Mouse (Mus musculus): ENCODE results near the gene Nsdhl. TPM values are rescaled to one million over a fixed set of nuclear protein-coding genes. Genes with fewer than 3 reads are reported as not detected.

Gene Nsdhl
- polyA plus RNA-seq, 1 experiment = 74.4 TPM

GRCm38 (mm10) chrX:72962743-72963142 is 44.4 kb downstream of the Nsdhl start:
- TF ChIP-seq POLR2A (IDR thresholded peaks at IDR 0.05; ENCODE audit: insufficient read length, low read depth) (no peak), SRF (IDR thresholded peaks at IDR 0.05; ENCODE audit: control insufficient read depth, insufficient read length, low read depth) (no peak)
- H3K4me3 ChIP-seq = no peak overlapping the region
- H3K27me3 ChIP-seq (ENCODE audit: control insufficient read depth, insufficient read depth, insufficient read length) = no peaks in the 10 kb centered on the region
- H3K36me3 ChIP-seq (ENCODE audit: control insufficient read depth, insufficient read depth) = no peaks in the 10 kb centered on the region
- no peak overlapping the region for H3ac ChIP-seq (ENCODE audit: control insufficient read depth, insufficient read length)
- H3K4me2 ChIP-seq (ENCODE audit: low read depth) = no peak overlapping the region
- H3K79me2 ChIP-seq (ENCODE audit: control insufficient read depth, insufficient read depth) = no peaks in the 10 kb centered on the region

GRCm38 (mm10) chrX:72982831-72983230 is 64.5 kb downstream of the Nsdhl start:
- H3K36me3 ChIP-seq (ENCODE audit: control insufficient read depth, insufficient read depth) = no peaks in the 10 kb centered on the region
- no peaks in the 10 kb centered on the region for H3K79me2 ChIP-seq (ENCODE audit: control insufficient read depth, insufficient read depth)
- H3K4me2 ChIP-seq (ENCODE audit: low read depth) = no peak overlapping the region
- no peak overlapping the region for H3K4me3 ChIP-seq
- H3K27me3 ChIP-seq (ENCODE audit: control insufficient read depth, insufficient read depth, insufficient read length) = peaks cover 15% of the 10 kb centered on the region
- TF ChIP-seq MYOG (IDR thresholded peaks at IDR 0.05; ENCODE audit: control insufficient read depth in 1 of 3, insufficient read depth in 1 of 3, insufficient read length in 2 of 3, low read depth in 2 of 3) (no peak), MYOD1 (IDR thresholded peaks at IDR 0.05; ENCODE audit: control insufficient read depth in 1 of 3, insufficient read length in 2 of 3, low read depth in 2 of 3) (no peak), TCF12 (IDR thresholded peaks at IDR 0.05; ENCODE audit: insufficient read depth, poor library complexity, severe bottlenecking) (no peak), POLR2AphosphoS2 (IDR thresholded peaks at IDR 0.05; ENCODE audit: insufficient read length, low read depth) (no peak), CEBPB (IDR thresholded peaks at IDR 0.05; ENCODE audit: insufficient read depth, poor library complexity, severe bottlenecking) (no peak), POLR2A (IDR thresholded peaks at IDR 0.05; ENCODE audit: insufficient read length, low read depth) (no peak)
- no peak overlapping the region for H3ac ChIP-seq (ENCODE audit: control insufficient read depth, insufficient read length)

GRCm38 (mm10) chrX:72985607-72986006 is 67.2 kb downstream of the Nsdhl start:
- H3K27me3 ChIP-seq (ENCODE audit: control insufficient read depth, insufficient read depth, insufficient read length) = peaks cover 15% of the 10 kb centered on the region
- H3K4me3 ChIP-seq = no peak overlapping the region
- no peak overlapping the region for H3K4me2 ChIP-seq (ENCODE audit: low read depth)
- H3K36me3 ChIP-seq (ENCODE audit: control insufficient read depth, insufficient read depth) = no peaks in the 10 kb centered on the region
- no peaks in the 10 kb centered on the region for H3K79me2 ChIP-seq (ENCODE audit: control insufficient read depth, insufficient read depth)
- no peak for TF ChIP-seq CEBPB (IDR thresholded peaks at IDR 0.05; ENCODE audit: insufficient read depth, poor library complexity, severe bottlenecking)
- TF ChIP-seq SRF (IDR thresholded peaks at IDR 0.05; ENCODE audit: control insufficient read depth, insufficient read length, low read depth) = no peak
- TF ChIP-seq TCF3 (IDR thresholded peaks at IDR 0.05; ENCODE audit: insufficient read length, low read depth) = no peak
- TF ChIP-seq MYOG (IDR thresholded peaks at IDR 0.05; ENCODE audit: control insufficient read depth in 1 of 3, insufficient read depth in 1 of 3, insufficient read length in 2 of 3, low read depth in 2 of 3) = no peak
- TF ChIP-seq USF1 (IDR thresholded peaks at IDR 0.05; ENCODE audit: low read depth) = no peak
- TF ChIP-seq E2F4 (IDR thresholded peaks at IDR 0.05; ENCODE audit: insufficient read depth) = no peak
- no peak for TF ChIP-seq MAX (IDR thresholded peaks at IDR 0.05; ENCODE audit: low read depth)
- TF ChIP-seq REST (IDR thresholded peaks at IDR 0.05; ENCODE audit: insufficient read depth, insufficient read length) = no peak
- TF ChIP-seq TCF12 (IDR thresholded peaks at IDR 0.05; ENCODE audit: insufficient read depth, poor library complexity, severe bottlenecking) = no peak
- no peak for TF ChIP-seq POLR2A (IDR thresholded peaks at IDR 0.05; ENCODE audit: insufficient read length, low read depth)
- no peak overlapping the region for H3ac ChIP-seq (ENCODE audit: control insufficient read depth, insufficient read length)

- Histone ChIP-seq H3K4me3 (no peak within 1 kb of the TSS), H3K27me3 (ENCODE audit: control insufficient read depth, insufficient read depth, insufficient read length) (peaks cover 15% of the 10 kb centered on the region), H3K36me3 (ENCODE audit: control insufficient read depth, insufficient read depth) (no peaks in the 10 kb centered on the region), H3K4me2 (ENCODE audit: low read depth) (peak within 1 kb of the TSS; percentile 30), H3K79me2 (ENCODE audit: control insufficient read depth, insufficient read depth) (no peaks in the 10 kb centered on the region), H3ac (ENCODE audit: control insufficient read depth, insufficient read length) (no peak within 1 kb of the TSS)
- no peak for TF ChIP-seq TCF12 (IDR thresholded peaks at IDR 0.05; ENCODE audit: insufficient read depth, poor library complexity, severe bottlenecking)
- TF ChIP-seq POLR2A (IDR thresholded peaks at IDR 0.05; ENCODE audit: insufficient read length, low read depth) = no peak
- no peak for TF ChIP-seq MAX (IDR thresholded peaks at IDR 0.05; ENCODE audit: low read depth)
- no peak for TF ChIP-seq SRF (IDR thresholded peaks at IDR 0.05; ENCODE audit: control insufficient read depth, insufficient read length, low read depth)
- no peak for TF ChIP-seq E2F4 (IDR thresholded peaks at IDR 0.05; ENCODE audit: insufficient read depth)
- no peak for TF ChIP-seq REST (IDR thresholded peaks at IDR 0.05; ENCODE audit: insufficient read depth, insufficient read length)
- no peak for TF ChIP-seq MYOD1 (IDR thresholded peaks at IDR 0.05; ENCODE audit: control insufficient read depth in 1 of 3, insufficient read length in 2 of 3, low read depth in 2 of 3)
- TF ChIP-seq CEBPB (IDR thresholded peaks at IDR 0.05; ENCODE audit: insufficient read depth, poor library complexity, severe bottlenecking) = no peak
- TF ChIP-seq POLR2AphosphoS2 (IDR thresholded peaks at IDR 0.05; ENCODE audit: insufficient read length, low read depth) = no peak
- TF ChIP-seq TCF3 (IDR thresholded peaks at IDR 0.05; ENCODE audit: insufficient read length, low read depth) = no peak
- no peak for TF ChIP-seq USF1 (IDR thresholded peaks at IDR 0.05; ENCODE audit: low read depth)
- TF ChIP-seq MYOG (IDR thresholded peaks at IDR 0.05; ENCODE audit: control insufficient read depth in 1 of 3, insufficient read depth in 1 of 3, insufficient read length in 2 of 3, low read depth in 2 of 3) = no peak
Observed at GRCm38 (mm10) chrX:72986841-72987519, 68.6 kb downstream of the Nsdhl start, which contains the start of gene Zfp185. Gene Zfp185 (plus strand): TSS chrX:72987339.

GRCm38 (mm10) chrX:72987520-72987905 is 69.2 kb downstream of the Nsdhl start:
- no peak overlapping the region for H3ac ChIP-seq (ENCODE audit: control insufficient read depth, insufficient read length)
- no peaks in the 10 kb centered on the region for H3K79me2 ChIP-seq (ENCODE audit: control insufficient read depth, insufficient read depth)
- TF ChIP-seq TCF12 (IDR thresholded peaks at IDR 0.05; ENCODE audit: insufficient read depth, poor library complexity, severe bottlenecking) (no peak), REST (IDR thresholded peaks at IDR 0.05; ENCODE audit: insufficient read depth, insufficient read length) (no peak), POLR2AphosphoS2 (IDR thresholded peaks at IDR 0.05; ENCODE audit: insufficient read length, low read depth) (no peak), MAX (IDR thresholded peaks at IDR 0.05; ENCODE audit: low read depth) (no peak), POLR2A (IDR thresholded peaks at IDR 0.05; ENCODE audit: insufficient read length, low read depth) (no peak), USF1 (IDR thresholded peaks at IDR 0.05; ENCODE audit: low read depth) (no peak), MYOD1 (IDR thresholded peaks at IDR 0.05; ENCODE audit: control insufficient read depth in 1 of 3, insufficient read length in 2 of 3, low read depth in 2 of 3) (no peak), TCF3 (IDR thresholded peaks at IDR 0.05; ENCODE audit: insufficient read length, low read depth) (no peak), MYOG (IDR thresholded peaks at IDR 0.05; ENCODE audit: control insufficient read depth in 1 of 3, insufficient read depth in 1 of 3, insufficient read length in 2 of 3, low read depth in 2 of 3) (no peak), E2F4 (IDR thresholded peaks at IDR 0.05; ENCODE audit: insufficient read depth) (no peak), CEBPB (IDR thresholded peaks at IDR 0.05; ENCODE audit: insufficient read depth, poor library complexity, severe bottlenecking) (no peak), SRF (IDR thresholded peaks at IDR 0.05; ENCODE audit: control insufficient read depth, insufficient read length, low read depth) (no peak)
- H3K36me3 ChIP-seq (ENCODE audit: control insufficient read depth, insufficient read depth) = no peaks in the 10 kb centered on the region
- peak overlapping the region; percentile 30 for H3K4me2 ChIP-seq (ENCODE audit: low read depth)
- peaks cover 15% of the 10 kb centered on the region for H3K27me3 ChIP-seq (ENCODE audit: control insufficient read depth, insufficient read depth, insufficient read length)
- H3K4me3 ChIP-seq = no peak overlapping the region

Data from myocyte (in vitro differentiated cells).